Mouse (Mus musculus): ENCODE measurements around the gene Kif12.

Gene Kif12

GRCm38 (mm10) chr4:63158961-63159592, 12.9 kb downstream of the Kif12 start:
- peak; percentile 31 for DNase-seq (ENCODE audit: low read depth, low spot score)

- DNase-seq (ENCODE audit: low read depth, low spot score) = no peak
Measured at GRCm38 (mm10) chr4:63158192-63158591, 13.7 kb downstream of the Kif12 start.

GRCm38 (mm10) chr4:63156726-63157634, 15.0 kb downstream of the Kif12 start:
- DNase-seq (ENCODE audit: low read depth, low spot score) = no peak

- no peak for DNase-seq (ENCODE audit: low read depth, low spot score)
Measured at GRCm38 (mm10) chr4:63155596-63155995, 16.3 kb downstream of the Kif12 start.

- DNase-seq (ENCODE audit: low read depth, low spot score) = no peak
Measured at GRCm38 (mm10) chr4:63154699-63155098, 17.2 kb downstream of the Kif12 start, which contains the start of gene Ambp. TSS of gene Ambp (minus strand) at chr4:63154799.

GRCm38 (mm10) chr4:63154028-63154427, 17.9 kb downstream of the Kif12 start:
- DNase-seq (ENCODE audit: low read depth, low spot score) = no peak

GRCm38 (mm10) chr4:63151127-63151526, 20.8 kb downstream of the Kif12 start:
- no peak for DNase-seq (ENCODE audit: low read depth, low spot score)

GRCm38 (mm10) chr4:63147268-63147667, 24.7 kb downstream of the Kif12 start:
- DNase-seq (ENCODE audit: low read depth, low spot score) = no peak

GRCm38 (mm10) chr4:63129891-63130624, 41.9 kb downstream of the Kif12 start:
- DNase-seq (ENCODE audit: low read depth, low spot score) = no peak

- DNase-seq (ENCODE audit: low read depth, low spot score) = no peak
Measured at GRCm38 (mm10) chr4:63124861-63125466, 47.0 kb downstream of the Kif12 start.

GRCm38 (mm10) chr4:63118639-63119437, 53.1 kb downstream of the Kif12 start:
- DNase-seq (ENCODE audit: low read depth, low spot score) = peak; percentile 53
